Mouse (Mus musculus): ENCODE data around the gene Dnaaf5. TPM values are rescaled to one million over a fixed set of nuclear protein-coding genes. Genes with fewer than 3 reads are reported as not detected.

Dnaaf5 gene
- total RNA-seq, 2 experiments from 2014 or later, result 13.5 to 14.4 TPM

DNA sequence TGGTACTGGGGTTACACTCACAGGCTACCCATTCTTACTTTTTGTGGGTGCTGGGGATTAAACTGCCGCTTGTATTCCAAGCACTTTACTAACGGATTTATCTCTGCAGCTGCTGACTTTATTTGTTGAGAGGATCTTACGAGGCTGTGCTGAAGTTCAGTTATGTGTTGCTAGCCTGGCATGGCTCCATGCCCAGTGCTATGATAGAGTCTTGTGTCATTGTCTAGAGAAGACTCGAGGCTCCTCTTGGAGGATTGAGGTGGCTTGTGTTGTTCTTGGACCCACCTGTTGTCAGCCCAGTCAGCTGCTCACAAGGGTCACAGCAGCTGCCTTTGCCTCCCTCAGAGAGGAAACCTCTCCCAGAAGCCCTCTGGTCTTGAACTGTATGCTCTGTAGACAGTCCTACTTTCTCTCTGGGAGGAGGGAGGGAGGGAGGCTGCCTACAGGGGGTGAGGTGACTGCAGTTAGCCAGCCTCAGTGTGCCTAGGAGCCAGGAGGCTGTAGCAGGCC, 70.0 kb downstream of the Dnaaf5 start:
- intact Hi-C loops (cut with DNase I), result no loop called here
- DNase-seq, result no peak

DNA sequence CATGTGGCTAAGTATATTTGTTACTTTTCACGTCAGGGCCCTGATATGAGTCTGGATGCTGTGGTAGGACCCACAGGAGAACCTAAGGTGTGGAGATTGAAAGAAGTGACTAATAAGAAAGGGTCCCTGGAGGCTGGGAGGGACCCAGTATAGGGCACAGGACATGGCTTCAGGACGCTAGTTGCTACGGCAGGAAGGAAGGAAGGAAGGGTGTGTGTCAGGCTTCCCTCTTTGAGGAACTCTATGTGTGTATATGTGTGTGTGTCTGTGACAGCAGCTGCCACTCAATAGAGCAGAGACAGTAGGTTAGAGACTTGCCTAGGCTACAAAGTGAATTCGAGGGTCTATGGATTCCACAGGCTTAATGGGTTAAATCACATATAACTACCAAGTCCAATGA, 70.6 kb downstream of the Dnaaf5 start:
- no peak for DNase-seq
- intact Hi-C loops (cut with DNase I), result no loop called here

DNA sequence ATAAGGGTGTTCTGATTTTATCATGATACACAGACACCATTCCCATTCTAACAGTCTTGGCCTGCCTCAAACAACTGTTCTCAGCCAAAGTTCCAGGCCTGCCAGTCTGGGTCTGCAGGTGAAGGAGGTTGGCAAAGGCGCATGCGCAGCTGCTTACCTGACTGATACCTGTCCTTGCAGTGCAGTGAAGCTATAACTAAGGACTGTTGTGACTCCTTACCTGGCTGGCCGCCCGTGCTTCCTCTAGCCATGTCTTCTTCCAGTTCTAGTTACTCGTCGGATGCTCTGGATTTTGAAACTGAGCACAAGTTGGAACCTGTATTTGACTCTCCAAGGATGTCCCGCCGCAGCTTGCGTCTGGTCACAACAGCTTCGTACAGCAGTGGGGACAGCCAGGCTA, 73.3 kb downstream of the Dnaaf5 start:
- intact Hi-C loops (cut with DNase I), result no loop called here
- DNase-seq, result no peak

DNA sequence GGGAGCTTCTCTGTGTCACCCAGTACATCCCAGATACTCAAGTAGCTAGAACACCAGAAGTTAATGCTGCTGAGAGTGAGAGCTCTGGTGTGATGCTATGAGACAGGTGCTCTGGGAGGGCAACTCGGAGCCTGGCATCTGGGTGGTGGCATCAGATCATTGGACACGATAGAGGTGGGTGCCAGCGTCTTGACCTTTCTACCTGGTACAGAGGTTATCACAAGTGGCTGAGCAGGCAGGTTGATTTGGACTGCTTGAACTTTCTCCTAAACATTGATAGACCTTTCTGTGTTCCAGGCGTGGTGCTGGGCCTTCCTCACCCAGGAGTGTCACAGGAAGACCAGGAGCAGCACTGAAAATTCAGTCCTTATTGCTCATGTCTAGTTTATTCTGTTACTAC, 77.2 kb downstream of the Dnaaf5 start:
- DNase-seq, result no peak
- intact Hi-C loops (cut with DNase I), result no loop called here

DNA sequence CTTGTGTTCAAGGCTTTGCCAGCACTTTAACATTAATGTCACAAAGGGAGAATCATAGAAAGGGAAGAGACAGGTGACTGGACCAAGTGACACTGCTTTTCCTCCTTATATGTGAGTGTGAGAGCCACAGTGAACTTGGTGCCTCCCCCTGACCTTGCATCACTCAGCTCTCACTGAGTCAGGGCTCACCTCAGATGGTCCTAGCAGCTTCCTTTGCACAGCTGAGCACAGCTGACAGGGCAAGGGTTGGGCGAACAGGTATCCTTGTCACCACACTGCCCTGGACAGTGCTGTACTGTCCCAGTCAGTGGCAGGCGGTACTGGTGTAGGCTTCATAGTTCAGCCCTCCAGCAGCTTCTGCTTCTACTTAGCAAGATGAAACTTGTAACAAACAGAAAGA, 77.6 kb downstream of the Dnaaf5 start:
- DNase-seq, result no peak
- intact Hi-C loops (cut with DNase I), result no loop called here

DNA sequence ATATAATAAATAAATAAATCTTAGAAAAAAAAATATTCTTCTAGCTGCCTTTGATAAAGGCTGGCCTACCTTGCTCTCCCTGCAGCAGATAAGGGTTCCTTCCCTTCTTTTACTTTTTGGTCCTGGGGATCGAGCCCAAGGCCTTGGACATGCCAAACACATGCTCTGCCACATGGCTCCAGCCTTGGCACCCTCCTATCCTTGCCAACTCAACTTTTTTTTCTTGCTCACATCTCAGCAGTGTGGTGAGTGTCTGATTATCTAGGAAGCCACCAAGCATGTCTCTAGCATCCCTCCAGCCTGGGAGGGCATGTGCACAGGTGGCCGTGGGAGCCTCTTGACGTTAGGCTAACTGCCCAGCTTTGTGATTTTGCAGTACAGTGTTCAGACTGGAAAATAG, 78.3 kb downstream of the Dnaaf5 start:
- intact Hi-C loops (cut with DNase I), result no loop called here
- no peak for DNase-seq

DNA sequence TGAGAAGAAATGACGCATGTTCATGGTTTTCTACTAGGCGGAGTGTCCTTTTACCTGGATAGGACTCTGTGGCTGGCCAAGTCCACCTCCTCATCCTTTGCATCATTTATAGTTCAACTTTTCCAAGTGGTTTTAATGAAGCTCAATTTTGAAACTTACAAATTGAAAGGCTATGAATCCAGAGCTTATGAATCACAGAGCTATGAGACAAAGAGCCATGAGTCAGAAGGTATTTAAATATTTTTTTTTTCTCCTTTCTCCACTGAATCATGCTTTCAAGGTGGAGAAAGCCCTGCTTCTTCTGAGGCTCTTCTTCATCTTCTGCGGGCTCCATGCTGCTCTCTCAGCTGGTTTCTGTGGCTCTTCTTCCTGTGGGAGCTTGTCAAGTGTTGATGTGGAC, 79.7 kb downstream of the Dnaaf5 start:
- intact Hi-C loops (cut with DNase I), result no loop called here
- no peak for DNase-seq

DNA sequence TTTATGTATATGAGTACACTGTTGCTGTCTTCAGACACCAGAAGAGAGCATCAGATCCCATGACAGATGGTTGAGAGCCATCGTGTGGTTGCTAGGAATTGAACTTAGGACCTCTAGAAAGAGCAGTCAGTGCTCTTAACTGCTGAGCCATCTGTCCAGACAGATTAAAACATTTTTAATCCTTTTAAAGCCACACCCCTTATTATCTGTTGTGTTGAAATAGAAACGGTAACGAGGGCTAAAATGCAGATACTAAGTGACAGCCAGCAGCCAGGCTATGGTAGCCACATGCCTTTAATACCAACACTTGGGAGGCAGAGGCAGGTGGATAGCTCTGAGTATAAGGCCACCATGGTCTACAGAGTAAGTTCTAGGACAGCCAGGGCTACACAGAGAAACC, 82.1 kb downstream of the Dnaaf5 start:
- intact Hi-C loops (cut with DNase I), result no loop called here
- no peak for DNase-seq

DNA sequence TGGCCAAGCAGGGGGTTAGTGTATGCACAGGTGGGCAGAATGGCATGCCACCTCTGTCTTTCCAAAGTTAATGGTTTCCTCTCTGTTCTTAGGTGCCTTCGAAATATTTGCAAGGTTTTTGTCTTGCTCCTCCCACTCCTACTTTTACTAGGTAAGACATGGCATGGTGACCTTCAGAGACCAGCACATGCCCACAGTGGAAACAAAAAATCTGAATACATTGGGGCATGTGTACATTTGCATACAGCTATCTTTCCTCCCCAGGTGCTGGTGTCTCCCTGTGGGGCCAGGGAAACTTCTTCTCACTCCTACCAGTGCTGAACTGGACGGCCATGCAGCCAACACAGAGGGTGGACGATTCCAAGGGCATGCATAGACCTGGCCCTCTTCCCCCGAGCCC, 84.4 kb downstream of the Dnaaf5 start:
- intact Hi-C loops (cut with DNase I), result no loop called here
- DNase-seq, result no peak

Other genes with a start within 250 kb of the Dnaaf5 start
- 10 to 100 TPM; 21.9 to 22.1 TPM for gene Pdgfa, start 152.9 kb upstream of the Dnaaf5 start, total RNA-seq (2021)
- gene Prkar1b, start 222 bp upstream of the Dnaaf5 start, total RNA-seq (2021), result 1 to 10 TPM; 1.2 to 1.5 TPM
- 10 to 100 TPM; 32.6 to 37.6 TPM for gene Sun1, start 50.4 kb downstream of the Dnaaf5 start, total RNA-seq (2021)
- 10 to 100 TPM; 28.3 to 29.4 TPM for gene Get4, start 102.1 kb downstream of the Dnaaf5 start, total RNA-seq (2021)
- 1 to 10 TPM; 1.6 to 1.7 TPM for gene Adap1, start 175.4 kb downstream of the Dnaaf5 start, total RNA-seq (2021)
- gene Cox19, start 201.2 kb downstream of the Dnaaf5 start, total RNA-seq (2021), result 10 to 100 TPM; 52.8 to 68.3 TPM
- gene Cyp2w1, start 202.4 kb downstream of the Dnaaf5 start, total RNA-seq (2021), result not detected
- 10 to 100 TPM; 25.3 to 30.4 TPM for gene Gpr146, start 227.5 kb downstream of the Dnaaf5 start, total RNA-seq (2021)

Measured in gastrocnemius, postnatal 36 days (tissue).